Mouse (Mus musculus): ENCODE results near the gene F3. TPM values are rescaled to one million over a fixed set of nuclear protein-coding genes. Genes with fewer than 3 reads are reported as not detected.
"Not testable (repeated sequence)": the region's sequence is repeated elsewhere in the genome, so short reads cannot be mapped to it uniquely, and the experiment has no call there.

F3 gene
- polyA plus RNA-seq, 1 experiment, result 15.6 TPM

DNA sequence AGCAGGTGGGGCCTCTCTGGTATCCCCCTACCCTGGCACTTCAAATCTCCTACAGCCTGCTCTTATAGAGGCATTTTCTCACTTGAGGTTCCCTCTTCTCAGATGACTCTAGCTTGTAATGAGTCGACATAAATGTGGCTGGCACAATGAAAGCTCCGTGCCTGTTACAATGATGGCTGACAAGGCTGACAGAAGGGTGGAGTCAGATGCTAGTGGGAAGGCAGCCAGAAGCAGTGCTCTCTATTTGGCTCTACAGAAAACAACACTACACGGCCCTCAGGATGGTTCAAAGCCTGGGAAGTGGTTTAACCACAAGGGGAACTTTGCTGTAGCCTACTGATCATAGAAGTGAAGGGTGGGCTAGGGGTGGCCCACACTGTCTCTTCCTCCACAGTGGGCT is 31.8 kb downstream of the F3 start:
- Histone ChIP-seq H3K27me3 (ENCODE audit: control insufficient read depth, insufficient read depth, insufficient read length) (no peaks in the 10 kb centered on the region), H3K4me3 (ENCODE audit: insufficient read depth, poor library complexity, severe bottlenecking) (no peak overlapping the region), H3K79me3 (ENCODE audit: low read depth) (no peaks in the 10 kb centered on the region), H3K36me3 (ENCODE audit: control insufficient read depth, insufficient read depth) (no peaks in the 10 kb centered on the region), H3K79me2 (ENCODE audit: control insufficient read depth, insufficient read depth) (no peaks in the 10 kb centered on the region), H3ac (ENCODE audit: control insufficient read depth, insufficient read length, low read depth) (no peak overlapping the region)
- TF ChIP-seq CEBPB (IDR thresholded peaks at IDR 0.05; ENCODE audit: low read depth), result no peak
- TF ChIP-seq USF1 (IDR thresholded peaks at IDR 0.05; ENCODE audit: low read depth), result no peak
- TF ChIP-seq MAX (IDR thresholded peaks at IDR 0.05), result no peak
- no peak for TF ChIP-seq CTCF (IDR thresholded peaks at IDR 0.05; ENCODE audit: control insufficient read depth, insufficient read depth, insufficient read length)
- no peak for TF ChIP-seq MYOD1 (IDR thresholded peaks at IDR 0.05; ENCODE audit: control insufficient read depth, insufficient read length, low read depth)
- TF ChIP-seq FOSL1 (IDR thresholded peaks at IDR 0.05; ENCODE audit: insufficient read depth, low read length, poor library complexity, severe bottlenecking), result no peak
- TF ChIP-seq MYOG (IDR thresholded peaks at IDR 0.05; ENCODE audit: control insufficient read depth, extremely low read depth, insufficient read length), result no peak

DNA sequence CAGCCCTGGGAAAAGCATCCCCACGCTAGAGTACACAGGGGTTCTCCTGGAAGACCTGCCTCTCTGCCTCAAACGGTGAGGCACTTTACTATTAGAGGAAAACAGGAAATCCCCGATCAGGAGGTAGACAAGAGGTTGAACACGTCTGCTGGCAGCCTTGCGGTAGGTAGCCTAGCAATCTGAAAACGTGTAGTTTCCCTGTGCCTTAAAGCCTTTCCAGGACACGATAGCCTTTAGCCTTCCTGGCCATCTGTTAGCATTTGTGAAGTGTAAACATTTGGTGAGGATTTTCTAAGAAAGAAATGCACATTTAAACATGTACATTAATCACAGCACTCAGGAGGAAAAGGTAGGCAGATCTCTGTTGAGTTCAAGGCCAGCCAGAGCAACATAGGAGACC is 35.0 kb downstream of the F3 start:
- no peaks in the 10 kb centered on the region for H3K27me3 ChIP-seq (ENCODE audit: control insufficient read depth, insufficient read depth, insufficient read length)
- no peaks in the 10 kb centered on the region for H3K79me2 ChIP-seq (ENCODE audit: control insufficient read depth, insufficient read depth)
- H3K79me3 ChIP-seq (ENCODE audit: low read depth), result no peaks in the 10 kb centered on the region
- H3K4me3 ChIP-seq (ENCODE audit: insufficient read depth, poor library complexity, severe bottlenecking), result no peak overlapping the region
- no peak for TF ChIP-seq MYOG (IDR thresholded peaks at IDR 0.05; ENCODE audit: control insufficient read depth, extremely low read depth, insufficient read length)
- no peak overlapping the region for H3ac ChIP-seq (ENCODE audit: control insufficient read depth, insufficient read length, low read depth)
- H3K36me3 ChIP-seq (ENCODE audit: control insufficient read depth, insufficient read depth), result no peaks in the 10 kb centered on the region

DNA sequence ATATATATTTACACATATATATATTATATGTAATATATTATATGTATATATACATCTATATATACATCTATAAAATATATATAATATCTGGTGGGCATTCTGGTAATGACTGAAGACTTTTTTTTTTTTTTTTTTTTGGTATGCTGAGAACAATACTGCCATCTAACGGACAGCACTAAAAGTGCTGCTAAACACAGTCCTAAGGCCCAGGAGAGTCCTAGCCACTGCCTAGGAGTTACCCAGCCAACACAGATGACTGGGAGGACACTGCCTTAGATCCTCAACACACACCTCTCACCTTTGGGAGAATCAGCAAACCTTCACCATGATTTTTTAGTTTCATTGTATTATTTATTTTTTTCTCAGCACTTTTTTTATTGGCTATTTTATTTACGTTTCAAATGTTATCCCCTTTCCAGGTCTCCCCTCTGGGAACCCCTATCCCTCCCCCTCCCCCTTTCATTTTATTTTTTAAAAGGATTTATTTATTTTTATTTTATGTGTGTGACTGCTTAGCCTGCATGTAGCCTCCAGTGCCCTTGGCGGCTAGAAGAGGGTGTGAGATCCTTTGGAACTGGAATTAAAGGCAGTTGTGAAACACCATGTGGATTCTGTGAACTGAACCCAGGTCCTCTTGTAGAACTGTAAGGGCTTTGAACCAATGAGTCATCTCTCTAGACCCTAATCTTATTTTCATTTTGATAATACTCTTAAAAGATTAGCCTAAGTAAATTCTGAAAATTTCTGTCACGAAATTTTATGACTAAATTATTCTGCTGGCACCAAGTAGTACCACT is 38.9 kb downstream of the F3 start:
- no peaks in the 10 kb centered on the region for H3K79me3 ChIP-seq (ENCODE audit: low read depth)
- H3ac ChIP-seq (ENCODE audit: control insufficient read depth, insufficient read length, low read depth), result no peak overlapping the region
- H3K27me3 ChIP-seq (ENCODE audit: control insufficient read depth, insufficient read depth, insufficient read length), result no peaks in the 10 kb centered on the region
- peaks cover 4% of the 10 kb centered on the region for H3K36me3 ChIP-seq (ENCODE audit: control insufficient read depth, insufficient read depth)
- no peak for TF ChIP-seq CTCF (IDR thresholded peaks at IDR 0.05; ENCODE audit: control insufficient read depth, insufficient read depth, insufficient read length)
- TF ChIP-seq CEBPB (IDR thresholded peaks at IDR 0.05; ENCODE audit: low read depth), result no peak
- no peak for TF ChIP-seq MYOG (IDR thresholded peaks at IDR 0.05; ENCODE audit: control insufficient read depth, extremely low read depth, insufficient read length)
- no peak for TF ChIP-seq USF1 (IDR thresholded peaks at IDR 0.05; ENCODE audit: low read depth)
- TF ChIP-seq MYOD1 (IDR thresholded peaks at IDR 0.05; ENCODE audit: control insufficient read depth, insufficient read length, low read depth), result no peak
- TF ChIP-seq MAX (IDR thresholded peaks at IDR 0.05), result no peak
- no peak for TF ChIP-seq FOSL1 (IDR thresholded peaks at IDR 0.05; ENCODE audit: insufficient read depth, low read length, poor library complexity, severe bottlenecking)
- H3K79me2 ChIP-seq (ENCODE audit: control insufficient read depth, insufficient read depth), result no peaks in the 10 kb centered on the region
- no peak overlapping the region for H3K4me3 ChIP-seq (ENCODE audit: insufficient read depth, poor library complexity, severe bottlenecking)

DNA sequence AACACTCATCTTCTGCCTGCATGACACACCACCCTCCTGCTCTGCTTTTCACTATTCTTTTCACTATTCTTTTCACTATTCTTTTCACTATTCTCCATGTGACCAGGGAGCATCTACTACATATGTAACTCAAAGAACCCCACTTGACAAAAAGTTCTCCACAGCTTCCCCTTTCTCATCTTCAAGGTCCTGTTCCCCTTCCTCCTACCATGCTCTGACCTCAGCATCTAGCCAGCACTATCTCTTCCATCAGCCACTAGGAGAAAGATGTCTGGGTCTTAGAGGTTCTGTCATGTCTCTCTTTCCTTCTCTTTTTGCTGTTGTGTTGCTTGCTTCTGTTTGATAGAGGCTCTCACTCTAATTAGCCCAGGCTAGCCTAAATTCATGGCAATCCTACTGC is 42.7 kb downstream of the F3 start:
- no peak overlapping the region for H3ac ChIP-seq (ENCODE audit: control insufficient read depth, insufficient read length, low read depth)
- no peaks in the 10 kb centered on the region for H3K79me3 ChIP-seq (ENCODE audit: low read depth)
- no peak overlapping the region for H3K4me3 ChIP-seq (ENCODE audit: insufficient read depth, poor library complexity, severe bottlenecking)
- TF ChIP-seq CTCF (IDR thresholded peaks at IDR 0.05; ENCODE audit: control insufficient read depth, insufficient read depth, insufficient read length), result no peak
- no peak for TF ChIP-seq MYOG (IDR thresholded peaks at IDR 0.05; ENCODE audit: control insufficient read depth, extremely low read depth, insufficient read length)
- TF ChIP-seq MAX (IDR thresholded peaks at IDR 0.05), result no peak
- TF ChIP-seq USF1 (IDR thresholded peaks at IDR 0.05; ENCODE audit: low read depth), result no peak
- no peak for TF ChIP-seq CEBPB (IDR thresholded peaks at IDR 0.05; ENCODE audit: low read depth)
- TF ChIP-seq MYOD1 (IDR thresholded peaks at IDR 0.05; ENCODE audit: control insufficient read depth, insufficient read length, low read depth), result no peak
- no peak for TF ChIP-seq FOSL1 (IDR thresholded peaks at IDR 0.05; ENCODE audit: insufficient read depth, low read length, poor library complexity, severe bottlenecking)
- no peaks in the 10 kb centered on the region for H3K79me2 ChIP-seq (ENCODE audit: control insufficient read depth, insufficient read depth)
- H3K36me3 ChIP-seq (ENCODE audit: control insufficient read depth, insufficient read depth), result peaks cover 12% of the 10 kb centered on the region
- H3K27me3 ChIP-seq (ENCODE audit: control insufficient read depth, insufficient read depth, insufficient read length), result no peaks in the 10 kb centered on the region

DNA sequence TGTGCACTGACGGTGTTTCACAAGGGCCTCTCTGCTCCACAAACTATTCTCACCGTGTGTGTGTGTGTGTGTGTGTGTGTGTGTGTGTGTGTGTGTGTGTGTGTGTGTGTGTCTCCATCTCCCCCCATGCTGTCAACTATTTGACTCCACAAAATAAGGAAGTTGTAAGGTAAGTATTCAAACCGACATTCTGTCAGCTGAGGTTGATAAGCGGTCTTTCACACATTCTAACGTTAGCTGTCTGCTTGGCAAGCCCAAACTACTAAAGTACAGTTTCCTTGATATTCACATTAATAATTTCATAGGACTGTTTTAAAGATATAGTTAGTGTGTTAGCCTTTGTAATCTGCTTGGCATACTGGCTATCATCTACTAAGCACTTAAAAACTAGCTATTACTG is 43.5 kb downstream of the F3 start:
- Histone ChIP-seq H3K4me3 (ENCODE audit: insufficient read depth, poor library complexity, severe bottlenecking) (no peak overlapping the region), H3K36me3 (ENCODE audit: control insufficient read depth, insufficient read depth) (peaks cover 12% of the 10 kb centered on the region), H3K79me3 (ENCODE audit: low read depth) (no peaks in the 10 kb centered on the region), H3ac (ENCODE audit: control insufficient read depth, insufficient read length, low read depth) (no peak overlapping the region), H3K79me2 (ENCODE audit: control insufficient read depth, insufficient read depth) (no peaks in the 10 kb centered on the region), H3K27me3 (ENCODE audit: control insufficient read depth, insufficient read depth, insufficient read length) (no peaks in the 10 kb centered on the region)
- TF ChIP-seq MYOG (IDR thresholded peaks at IDR 0.05; ENCODE audit: control insufficient read depth, extremely low read depth, insufficient read length) (no peak), MAX (IDR thresholded peaks at IDR 0.05) (no peak), USF1 (IDR thresholded peaks at IDR 0.05; ENCODE audit: low read depth) (no peak), MYOD1 (IDR thresholded peaks at IDR 0.05; ENCODE audit: control insufficient read depth, insufficient read length, low read depth) (no peak), CTCF (IDR thresholded peaks at IDR 0.05; ENCODE audit: control insufficient read depth, insufficient read depth, insufficient read length) (no peak), CEBPB (IDR thresholded peaks at IDR 0.05; ENCODE audit: low read depth) (no peak), FOSL1 (IDR thresholded peaks at IDR 0.05; ENCODE audit: insufficient read depth, low read length, poor library complexity, severe bottlenecking) (no peak)

DNA sequence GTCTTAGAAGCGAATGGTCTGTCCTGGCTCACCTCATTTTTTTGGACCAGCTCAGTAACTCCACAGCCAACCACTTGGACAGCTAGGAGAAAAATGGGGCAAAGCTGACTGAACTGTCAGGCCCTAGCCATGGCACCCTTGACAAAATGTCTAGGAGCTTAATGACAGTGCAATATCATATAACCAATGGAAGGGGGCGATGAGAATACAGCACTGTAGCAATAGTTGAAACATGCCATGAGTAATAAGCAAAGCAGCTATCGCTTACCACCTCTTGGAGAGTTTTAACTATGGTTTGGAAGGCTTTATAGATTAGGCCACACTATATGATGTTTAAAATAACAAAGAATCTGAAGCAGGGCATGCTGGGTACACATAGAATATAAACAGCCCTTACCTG is 45.4 kb downstream of the F3 start:
- Histone ChIP-seq H3K79me3 (ENCODE audit: low read depth) (no peaks in the 10 kb centered on the region), H3K27me3 (ENCODE audit: control insufficient read depth, insufficient read depth, insufficient read length) (no peaks in the 10 kb centered on the region), H3K36me3 (ENCODE audit: control insufficient read depth, insufficient read depth) (peaks cover 24% of the 10 kb centered on the region), H3K4me3 (ENCODE audit: insufficient read depth, poor library complexity, severe bottlenecking) (no peak overlapping the region), H3K79me2 (ENCODE audit: control insufficient read depth, insufficient read depth) (no peaks in the 10 kb centered on the region), H3ac (ENCODE audit: control insufficient read depth, insufficient read length, low read depth) (no peak overlapping the region)
- no peak for TF ChIP-seq CTCF (IDR thresholded peaks at IDR 0.05; ENCODE audit: control insufficient read depth, insufficient read depth, insufficient read length)
- no peak for TF ChIP-seq CEBPB (IDR thresholded peaks at IDR 0.05; ENCODE audit: low read depth)
- TF ChIP-seq FOSL1 (IDR thresholded peaks at IDR 0.05; ENCODE audit: insufficient read depth, low read length, poor library complexity, severe bottlenecking), result no peak
- no peak for TF ChIP-seq MYOG (IDR thresholded peaks at IDR 0.05; ENCODE audit: control insufficient read depth, extremely low read depth, insufficient read length)
- no peak for TF ChIP-seq USF1 (IDR thresholded peaks at IDR 0.05; ENCODE audit: low read depth)
- TF ChIP-seq MYOD1 (IDR thresholded peaks at IDR 0.05; ENCODE audit: control insufficient read depth, insufficient read length, low read depth), result no peak
- no peak for TF ChIP-seq MAX (IDR thresholded peaks at IDR 0.05)

DNA sequence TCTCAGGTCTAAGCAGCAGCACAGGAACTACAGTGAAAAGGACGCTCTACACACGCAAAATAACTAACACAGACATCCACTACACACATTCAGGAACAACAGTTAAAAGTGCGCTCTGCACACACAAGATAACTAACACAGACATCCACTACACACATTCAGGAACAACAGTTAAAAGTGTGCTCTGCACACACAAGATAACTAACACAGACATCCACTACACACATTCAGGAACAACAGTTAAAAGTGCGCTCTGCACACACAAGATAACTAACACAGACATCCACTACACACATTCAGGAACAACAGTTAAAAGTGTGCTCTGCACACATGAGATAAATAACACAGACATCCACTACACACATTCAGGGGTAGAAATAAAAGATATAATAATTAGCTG is 50.0 kb downstream of the F3 start:
- H3K36me3 ChIP-seq (ENCODE audit: control insufficient read depth, insufficient read depth), result peaks cover 32% of the 10 kb centered on the region
- H3K27me3 ChIP-seq (ENCODE audit: control insufficient read depth, insufficient read depth, insufficient read length); H3K4me3 ChIP-seq (ENCODE audit: insufficient read depth, poor library complexity, severe bottlenecking); H3ac ChIP-seq (ENCODE audit: control insufficient read depth, insufficient read length, low read depth); H3K79me3 ChIP-seq (ENCODE audit: low read depth); H3K79me2 ChIP-seq (ENCODE audit: control insufficient read depth, insufficient read depth): not testable (repeated sequence)
